Mouse (Mus musculus) brown adipose tissue, adult 24 weeks (tissue): ENCODE results near the gene Prmt8. TPM values are rescaled to one million over a fixed set of nuclear protein-coding genes. Genes with fewer than 3 reads are reported as not detected.

Experiments
- H3K27ac ChIP-seq: fragments of 200-500 bp; replicated peaks from 2 replicates; pipeline ENCODE4 v1.5.1; 2012; ENCODE audit warnings: low read depth, mild to moderate bottlenecking, low read length
- H3K4me1 ChIP-seq: fragments of 200-500 bp; 2 replicates; pipeline ENCODE4 v1.6.1; 2012; ENCODE audit warnings: low read length, mixed read lengths; ENCODE audit not compliant: control insufficient read depth, insufficient read depth, insufficient read length
- H3K4me3 ChIP-seq: fragments of 200-500 bp; 2 replicates; pipeline ENCODE4 v1.5.1; 2012; ENCODE audit warnings: low read depth, mild to moderate bottlenecking, low read length, moderate library complexity; ENCODE audit not compliant: insufficient read depth
- polyA plus RNA-seq: library from polyadenylated mRNA; stranded (reverse); fragments of >200 nt; gene quantifications from 2 replicates; pipeline ENCODE4 v1.2.4, GENCODE M21; 2012; ENCODE audit not compliant: missing spikeins, insufficient read depth, insufficient read length

The Prmt8 gene
- polyA plus RNA-seq, result not detected in 2 replicates

- H3K27ac ChIP-seq, result no peak within 1 kb of the TSS
- H3K4me3 ChIP-seq, result no peak within 1 kb of the TSS
- no peaks in the 10 kb centered on the region for H3K4me1 ChIP-seq
Measured at GRCm38 (mm10) chr6:127769275-127770156, at the start of gene Prmt8. Gene Prmt8 (minus strand): TSS chr6:127769472.

- Histone ChIP-seq H3K27ac (no peak overlapping the region), H3K4me3 (no peak overlapping the region), H3K4me1 (no peaks in the 10 kb centered on the region)
Measured at GRCm38 (mm10) chr6:127803046-127803729, 33.9 kb upstream of the Prmt8 start.

DNA sequence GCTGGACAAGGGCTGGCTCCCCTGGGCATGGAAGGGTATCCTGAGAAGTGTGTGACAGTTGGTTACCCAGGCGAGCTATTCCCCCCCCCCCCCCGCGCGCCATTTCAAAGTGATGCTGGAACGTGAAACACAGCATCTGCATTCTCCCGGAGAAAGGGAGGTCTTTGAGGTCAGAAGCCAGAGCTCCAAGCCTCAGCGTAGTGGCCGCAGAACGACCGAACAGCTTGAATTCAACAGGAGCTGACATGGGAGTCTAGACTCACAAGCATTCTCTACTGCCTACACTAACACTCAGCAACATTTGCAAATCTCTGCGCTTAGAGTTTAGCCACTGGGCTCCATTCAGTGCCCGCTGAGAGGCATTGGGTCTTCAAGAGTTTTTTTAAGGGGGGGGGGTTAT is 32.9 kb upstream of the Prmt8 start:
- H3K27ac ChIP-seq, result no peak overlapping the region
- H3K4me1 ChIP-seq, result no peaks in the 10 kb centered on the region
- no peak overlapping the region for H3K4me3 ChIP-seq

- no peak overlapping the region for H3K27ac ChIP-seq
- H3K4me3 ChIP-seq, result no peak overlapping the region
- no peaks in the 10 kb centered on the region for H3K4me1 ChIP-seq
Measured at GRCm38 (mm10) chr6:127790023-127790422, 20.8 kb upstream of the Prmt8 start.

DNA sequence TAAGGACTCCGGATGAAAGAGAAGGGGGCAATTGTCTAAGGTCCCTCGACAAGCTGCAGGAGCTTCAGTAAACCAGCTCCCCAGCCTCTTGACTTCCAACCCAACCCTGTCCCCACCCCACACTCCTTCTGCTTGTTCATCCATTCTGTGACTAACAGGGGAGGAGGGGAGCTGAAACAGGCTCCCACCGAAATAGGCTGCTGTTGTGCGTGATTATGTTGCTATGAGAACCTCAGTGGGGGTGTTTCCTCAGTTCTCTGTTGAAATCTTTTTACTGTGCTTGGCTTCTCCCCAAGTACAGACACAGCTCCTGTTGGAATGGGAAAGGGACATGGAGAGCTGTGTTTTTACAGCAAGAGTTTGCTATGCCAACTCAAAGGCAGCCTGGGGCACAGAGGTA is 1.5 kb upstream of the Prmt8 start:
- Histone ChIP-seq H3K4me3 (no peak overlapping the region), H3K27ac (no peak overlapping the region), H3K4me1 (no peaks in the 10 kb centered on the region)

DNA sequence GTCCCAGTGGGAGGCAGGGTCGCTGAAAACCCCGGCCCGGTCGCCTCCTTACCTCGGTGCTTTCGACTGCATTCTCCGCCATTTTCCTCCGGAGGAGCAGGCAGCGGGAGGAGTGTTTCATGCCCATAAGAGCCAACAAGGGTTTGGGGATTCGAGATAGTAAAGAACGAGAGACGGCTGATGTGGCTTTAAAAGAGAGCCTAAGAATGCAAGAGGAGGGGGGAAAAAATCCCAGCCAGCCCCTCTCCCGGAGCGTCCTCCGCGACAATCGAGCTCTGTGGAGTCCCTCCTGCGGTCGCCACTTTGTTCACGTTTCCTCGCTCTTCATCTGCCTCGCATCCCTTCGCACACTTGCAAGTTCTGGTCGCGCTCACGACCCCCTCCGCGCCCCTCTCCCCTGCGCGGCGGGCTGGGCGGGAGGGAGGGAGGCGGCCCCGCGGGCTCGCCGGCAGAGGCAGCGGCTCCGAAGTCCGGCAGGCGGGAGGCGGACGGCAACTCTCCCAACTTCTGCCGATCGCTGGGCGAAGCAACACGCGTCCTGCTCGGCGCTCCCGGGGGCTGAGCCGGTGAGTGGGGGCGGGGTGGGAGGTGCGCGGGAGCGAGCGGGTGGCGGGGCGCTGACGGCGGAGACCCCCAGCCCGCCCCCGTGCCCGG is 524 bp downstream of the Prmt8 start:
- Histone ChIP-seq H3K27ac (no peak overlapping the region), H3K4me1 (no peaks in the 10 kb centered on the region), H3K4me3 (no peak overlapping the region)

GRCm38 (mm10) chr6:127767706-127768493 is 1.4 kb downstream of the Prmt8 start:
- no peak overlapping the region for H3K4me3 ChIP-seq
- H3K4me1 ChIP-seq, result no peaks in the 10 kb centered on the region
- H3K27ac ChIP-seq, result no peak overlapping the region

DNA sequence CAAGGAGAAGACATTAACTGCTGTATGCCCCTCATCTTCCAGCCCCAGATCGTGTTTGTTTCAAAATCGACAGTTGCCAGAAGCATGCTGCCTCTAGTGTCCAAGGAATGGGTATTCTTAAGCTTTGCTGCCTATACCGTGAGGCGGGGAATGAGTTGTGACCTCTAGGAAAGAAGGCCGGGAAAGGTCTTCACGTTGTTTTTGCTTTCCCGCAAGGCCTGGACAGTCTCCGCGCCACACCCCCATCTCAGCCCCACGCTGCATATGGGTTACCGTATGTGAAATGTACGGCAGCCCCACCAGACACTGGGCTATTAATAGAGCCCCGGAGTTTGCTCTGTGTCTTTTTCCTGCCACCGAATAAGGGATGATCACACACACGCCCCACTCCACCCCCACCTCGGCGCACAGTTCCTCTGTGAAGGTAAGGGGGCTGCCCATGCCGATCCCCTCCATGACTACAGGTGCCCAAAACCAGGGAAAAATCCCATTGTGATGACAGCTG is 2.0 kb downstream of the Prmt8 start:
- H3K27ac ChIP-seq, result no peak overlapping the region
- no peak overlapping the region for H3K4me3 ChIP-seq

DNA sequence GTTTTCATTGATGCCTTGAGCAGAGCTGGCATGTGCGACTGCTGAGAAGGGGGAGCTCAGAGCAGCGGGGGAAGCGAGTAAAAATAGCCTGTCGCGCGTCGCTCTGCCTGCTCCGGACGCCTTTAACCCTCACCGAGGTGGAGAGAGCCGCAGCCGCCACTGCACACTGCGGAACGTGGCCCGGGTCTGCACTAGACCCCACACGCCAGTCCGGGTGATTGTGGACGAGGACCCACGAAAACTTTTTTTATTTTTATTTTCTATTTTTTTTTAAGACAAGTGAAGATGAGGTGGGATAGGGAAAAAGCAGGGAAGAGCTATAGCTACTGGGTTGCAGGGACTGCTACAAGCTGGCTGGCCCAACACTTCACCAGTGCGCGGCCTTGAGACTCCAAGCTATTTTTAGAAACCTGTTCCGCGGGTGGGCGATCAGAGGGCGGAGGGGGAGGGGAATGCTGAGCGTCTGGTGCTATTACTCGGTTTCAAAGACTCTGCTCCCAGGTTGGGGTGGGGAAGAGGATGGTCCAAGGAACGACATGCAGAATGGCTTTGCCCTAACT is 2.6 kb downstream of the Prmt8 start:
- Histone ChIP-seq H3K4me3 (no peak overlapping the region), H3K4me1 (no peaks in the 10 kb centered on the region), H3K27ac (no peak overlapping the region)

More for the DNA sequence above, 2.0 kb downstream of the Prmt8 start:
- H3K4me1 ChIP-seq, result no peaks in the 10 kb centered on the region

DNA sequence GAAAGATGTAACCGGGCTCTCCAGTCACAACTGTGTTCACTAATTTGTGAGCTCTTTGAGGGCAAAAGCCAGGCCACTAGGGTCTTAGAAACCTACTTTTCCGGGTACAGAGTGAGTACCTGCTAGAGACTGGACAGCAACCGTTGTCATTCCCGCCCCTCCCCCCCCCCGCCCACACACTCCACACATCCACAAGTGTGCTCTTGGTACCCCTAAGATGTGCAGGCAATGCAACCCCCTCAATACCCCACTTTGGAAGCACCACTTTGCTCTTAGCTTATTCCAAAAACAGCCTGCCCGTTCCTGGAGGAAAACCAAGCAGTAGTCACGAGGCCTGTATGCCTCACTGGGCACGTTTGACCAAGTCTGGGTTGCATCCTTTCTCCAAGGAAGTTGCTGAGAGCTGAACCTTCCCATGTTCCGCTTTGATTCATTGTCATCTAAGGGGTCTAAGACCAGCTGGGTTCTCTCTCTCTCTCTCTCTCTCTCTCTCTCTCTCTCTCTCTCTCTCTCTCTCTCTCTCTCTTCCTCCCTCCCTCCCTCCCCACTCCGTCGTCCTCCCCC is 3.1 kb downstream of the Prmt8 start:
- no peak overlapping the region for H3K4me3 ChIP-seq
- H3K27ac ChIP-seq, result no peak overlapping the region
- H3K4me1 ChIP-seq, result no peaks in the 10 kb centered on the region

- H3K27ac ChIP-seq, result no peak overlapping the region
- no peak overlapping the region for H3K4me3 ChIP-seq
- no peaks in the 10 kb centered on the region for H3K4me1 ChIP-seq
Measured at GRCm38 (mm10) chr6:127765573-127765972, 3.7 kb downstream of the Prmt8 start.

DNA sequence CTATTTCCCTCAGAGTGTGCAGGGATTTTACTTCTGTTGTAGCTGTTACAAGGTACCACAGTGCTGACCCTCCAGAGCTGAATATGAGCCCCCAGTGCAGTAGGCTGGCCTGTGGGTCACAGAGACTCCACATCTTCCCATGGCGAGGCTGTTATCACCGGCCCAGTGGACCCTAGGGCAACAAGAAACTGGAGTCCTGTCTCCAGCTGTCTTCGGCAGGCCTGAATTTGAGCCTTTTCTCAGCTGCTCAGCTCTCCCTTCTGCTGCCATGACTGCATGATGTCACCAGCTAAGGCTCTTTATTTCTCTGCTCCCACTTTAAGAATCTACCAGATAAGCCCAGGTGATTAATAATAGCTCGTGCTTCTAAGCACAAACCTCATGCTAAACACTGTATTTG is 11.0 kb downstream of the Prmt8 start:
- H3K27ac ChIP-seq, result no peak overlapping the region
- no peak overlapping the region for H3K4me3 ChIP-seq
- no peaks in the 10 kb centered on the region for H3K4me1 ChIP-seq

- no peak overlapping the region for H3K4me3 ChIP-seq
- H3K4me1 ChIP-seq, result no peaks in the 10 kb centered on the region
- H3K27ac ChIP-seq, result no peak overlapping the region
Measured at GRCm38 (mm10) chr6:127757667-127758167, 11.6 kb downstream of the Prmt8 start.

GRCm38 (mm10) chr6:127756856-127757255 is 12.4 kb downstream of the Prmt8 start:
- H3K4me1 ChIP-seq, result no peaks in the 10 kb centered on the region
- H3K4me3 ChIP-seq, result no peak overlapping the region
- no peak overlapping the region for H3K27ac ChIP-seq
